20 mouse cellular contexts compared by ENCODE assay signal in the genomic region with DNA sequence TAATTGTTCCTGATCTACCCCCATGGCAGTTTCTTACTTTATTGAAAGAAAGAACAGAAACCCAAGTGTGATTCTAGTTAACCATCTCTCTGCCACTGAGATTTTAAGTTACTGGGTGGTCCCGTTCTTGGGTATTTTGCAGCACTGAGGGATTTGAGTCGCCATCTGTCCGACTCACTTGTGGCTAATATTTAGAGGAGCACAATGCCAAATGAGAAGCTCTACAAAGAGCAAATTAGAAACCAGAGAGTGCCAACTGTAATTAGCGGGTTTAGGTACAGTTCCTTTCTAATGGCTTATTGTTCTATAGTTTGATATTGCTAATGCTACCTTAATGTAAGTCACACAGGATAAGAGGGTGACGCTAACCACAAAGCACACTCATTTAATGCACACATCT.
DNase-seq lines count a peak whose midpoint lies in the region; TF ChIP-seq lines count a peak whose summit lies in the region.
"Had no signal": no experiment of that assay in that cellular context is flagged by ENCODE, and none has a peak within 500 bp of the region (broad histone marks: within the 10 kb centered on the region; RNA-seq: fewer than 3 reads in every experiment).

No protein-coding gene starts in this region.

- 92% methylated on average over 5 of the region's 5 CpGs for WGBS in heart, embryonic 10.5 days

- peak; percentile 19 to 26 for DNase-seq in cerebellum, postnatal 10 days
- DNase-seq in cerebellum, adult 8-10 months = no peak
- DNase-seq in heart, adult 11 months = peak; percentile 18
- no peak for DNase-seq in heart, embryonic 10.5 days (ENCODE audit: low spot score)
- peak; percentile 72 for DNase-seq in brain, embryonic 14.5 days (ENCODE audit: low read depth)
- no peak for DNase-seq in Muller cell, postnatal 12 days (ENCODE audit: inconsistent ontology term)
- DNase-seq: adrenal gland, adult 8-10 months; adrenal gland, postnatal 25 days; cerebellum, adult 11 months; cerebellum, postnatal 25 days; gastrocnemius, postnatal 25 days; heart, adult 2 months; kidney, adult 11 months; kidney, adult 8-10 months had no signal

- H3K36me3 ChIP-seq in heart, embryonic 10.5 days = peaks cover 60% of the 10 kb centered on the region

- TF ChIP-seq POLR2A in brain, embryonic 14.5 days (IDR thresholded peaks at IDR 0.05; ENCODE audit: borderline replicate concordance, extremely low read depth, insufficient read depth, insufficient read length, poor library complexity, severe bottlenecking) = no peak

- H3K27ac ChIP-seq in heart, embryonic 10.5 days = no peak overlapping the region
- H3K27ac ChIP-seq: embryonic facial prominence, embryonic 12.5 days; embryonic facial prominence, embryonic 15.5 days; forebrain, embryonic 13.5 days; heart, adult 2 months; hindbrain, embryonic 12.5 days; hindbrain, embryonic 15.5 days; intestine, embryonic 15.5 days had no signal

- H3K27me3 ChIP-seq in heart, embryonic 10.5 days (ENCODE audit: insufficient read depth, poor library complexity, severe bottlenecking) = no peaks in the 10 kb centered on the region
- H3K27me3 ChIP-seq: embryonic facial prominence, embryonic 12.5 days; embryonic facial prominence, embryonic 15.5 days; forebrain, embryonic 13.5 days; hindbrain, embryonic 12.5 days; hindbrain, embryonic 15.5 days; intestine, embryonic 15.5 days had no signal

- H3K4me1 ChIP-seq in heart, embryonic 10.5 days = no peaks in the 10 kb centered on the region
- H3K4me1 ChIP-seq: embryonic facial prominence, embryonic 15.5 days; forebrain, embryonic 13.5 days; hindbrain, embryonic 12.5 days; hindbrain, embryonic 15.5 days; intestine, embryonic 15.5 days had no signal

- no peak for TF ChIP-seq CTCF in brain, embryonic 14.5 days (IDR thresholded peaks at IDR 0.05; ENCODE audit: borderline replicate concordance, extremely low read depth, insufficient read depth, insufficient read length)

- no peaks in the 10 kb centered on the region for H3K9me3 ChIP-seq in heart, embryonic 10.5 days
- H3K9me3 ChIP-seq: embryonic facial prominence, embryonic 12.5 days; embryonic facial prominence, embryonic 15.5 days; forebrain, embryonic 13.5 days; hindbrain, embryonic 12.5 days; hindbrain, embryonic 15.5 days; intestine, embryonic 15.5 days had no signal

- no peak overlapping the region for H3K4me3 ChIP-seq in heart, embryonic 10.5 days
- H3K4me3 ChIP-seq: embryonic facial prominence, embryonic 12.5 days; embryonic facial prominence, embryonic 15.5 days; forebrain, embryonic 13.5 days; heart, adult 2 months; hindbrain, embryonic 12.5 days; hindbrain, embryonic 15.5 days; intestine, embryonic 15.5 days had no signal

Comparison
In these comparisons a context has a peak if more than half of its experiments do, and no peak if none do; other contexts are left out.
1. DNase-seq: peak in cerebellum, postnatal 10 days (2 of 2), heart, adult 11 months (single experiment) and brain, embryonic 14.5 days (single experiment); none in cerebellum, adult 8-10 months (single experiment), heart, embryonic 10.5 days (single experiment) and Muller cell, postnatal 12 days (single experiment).